Mouse (Mus musculus) midbrain, embryonic 15.5 days (tissue): ENCODE data around the gene Cdk5r1. TPM values are rescaled to one million over a fixed set of nuclear protein-coding genes. Genes with fewer than 3 reads are reported as not detected.
A peak's percentile ranks its signal among the peaks of the same experiment; 100 is the strongest.
"Not testable (repeated sequence)": the region's sequence is repeated elsewhere in the genome, so short reads cannot be mapped to it uniquely, and the experiment has no call there.

Experiments
- ATAC-seq: fragments of 200-750 bp; cut with Nextera tagmentation; replicated peaks from 2 replicates; pipeline ENCODE4 v1.8.0; 2017; ENCODE audit warnings: moderate TSS enrichment
- H3K27ac ChIP-seq: fragments of 300-500 bp; sonication (generic); 2 replicates; pipeline ENCODE4 v1.5.1; 2015; ENCODE audit warnings: mild to moderate bottlenecking, inconsistent platforms
- H3K27me3 ChIP-seq: fragments of 300-500 bp; sonication (generic); replicated peaks from 2 replicates; pipeline ENCODE4 v1.6.1; 2015; ENCODE audit warnings: inconsistent platforms
- H3K36me3 ChIP-seq: fragments of 300-500 bp; sonication (generic); replicated peaks from 2 replicates; pipeline ENCODE4 v1.6.1; 2015; ENCODE audit warnings: inconsistent platforms
- H3K4me1 ChIP-seq: fragments of 300-500 bp; sonication (generic); 2 replicates; pipeline ENCODE4 v1.6.1; 2015; ENCODE audit warnings: inconsistent platforms
- H3K4me2 ChIP-seq: fragments of 300-500 bp; sonication (generic); 2 replicates; pipeline ENCODE4 v1.6.1; 2015; ENCODE audit warnings: inconsistent platforms, mild to moderate bottlenecking, moderate library complexity
- H3K4me3 ChIP-seq: fragments of 300-500 bp; sonication (generic); 2 replicates; pipeline ENCODE4 v1.5.1; 2015; ENCODE audit warnings: mild to moderate bottlenecking, inconsistent platforms
- H3K9ac ChIP-seq: fragments of 300-500 bp; sonication (generic); 2 replicates; pipeline ENCODE4 v1.6.1; 2015; ENCODE audit warnings: mild to moderate bottlenecking, inconsistent platforms
- H3K9me3 ChIP-seq: fragments of 300-500 bp; sonication (generic); 2 replicates; pipeline ENCODE4 v1.6.1; 2016; ENCODE audit warnings: inconsistent platforms
- WGBS: fragments of 180-500 bp; shearing (Covaris S2); methylation state at CpG from one replicate; pipeline ENCODE4 v1.1.7; 2015; ENCODE audit warnings: mixed read lengths; 5-methylcytosine and 5-hydroxymethylcytosine counted together
- polyA plus RNA-seq: library from polyadenylated mRNA; unstranded; fragments of >200 nt; fragmentation: Nextera tagmentation; extraction: Ambion mirVana; gene quantifications from 2 replicates; pipeline ENCODE4 v1.2.1, GENCODE M21; 2015

Cdk5r1 gene
- 102 and 105 TPM in 2 replicates for polyA plus RNA-seq

DNA sequence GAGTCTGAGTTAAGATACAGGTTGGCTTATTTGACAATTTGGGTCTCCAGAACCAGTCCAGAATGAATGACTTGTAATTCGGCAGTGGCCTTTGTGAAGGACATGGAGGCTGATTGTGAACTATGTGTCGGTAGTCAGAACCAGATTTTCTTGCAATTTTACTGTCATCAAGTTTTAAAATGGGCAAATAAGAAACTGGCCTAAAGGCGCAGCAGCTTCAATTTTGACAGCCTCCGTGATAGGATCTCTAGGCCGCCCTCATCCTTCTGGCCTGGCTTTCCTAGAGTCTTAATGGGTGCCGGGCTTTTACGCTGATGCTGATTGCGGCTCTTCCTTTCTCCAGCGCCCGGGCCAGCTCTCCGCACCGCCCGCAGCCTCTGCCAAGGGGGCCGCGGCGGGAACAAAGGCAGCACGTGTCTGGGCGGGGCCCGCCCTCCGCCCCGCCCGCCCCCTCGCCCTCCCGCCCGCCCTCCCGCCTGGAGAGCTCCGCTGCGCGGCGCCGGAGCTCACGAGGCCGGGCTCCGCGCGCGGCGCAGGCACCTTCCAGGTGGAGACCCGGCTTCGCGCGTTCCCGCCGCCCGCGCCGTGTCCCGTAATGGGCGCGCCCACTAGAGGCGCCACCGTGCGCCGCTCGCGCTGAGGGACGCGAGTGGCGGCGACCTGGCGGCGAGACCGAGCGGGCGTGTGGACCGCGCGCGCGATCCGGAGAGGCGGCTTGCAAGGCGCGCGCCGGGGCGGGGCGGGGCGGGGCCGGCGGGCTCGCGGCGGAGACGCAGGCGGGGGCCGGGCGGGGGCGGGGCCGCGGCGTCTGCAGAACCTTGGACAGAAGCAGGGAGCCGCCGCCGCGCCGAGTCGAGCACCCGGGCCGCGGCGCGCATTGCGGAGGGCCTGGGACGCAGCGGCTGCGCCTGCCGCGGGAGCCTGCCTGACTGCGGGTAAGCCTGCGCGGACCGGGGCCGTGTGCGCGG lies at the start of gene Cdk5r1:
Cdk5r1 (plus strand) TSS at position 802 of the 968 bp plus-strand sequence.
- H3K4me1 ChIP-seq: peaks cover 19% of the 10 kb centered on the region
- no peaks in the 10 kb centered on the region for H3K27me3 ChIP-seq
- peak within 1 kb of the TSS; percentile 98 for H3K9ac ChIP-seq
- H3K4me2 ChIP-seq: peak within 1 kb of the TSS; percentile 85
- under 1% methylated on average over 97 of the region's 116 CpGs for WGBS
- peak within 1 kb of the TSS; percentile 89 for H3K4me3 ChIP-seq
- peak; percentile 89 for ATAC-seq
- H3K27ac ChIP-seq: peak within 1 kb of the TSS; percentile 99
- H3K9me3 ChIP-seq: no peaks in the 10 kb centered on the region
- H3K36me3 ChIP-seq: peaks cover 17% of the 10 kb centered on the region; the same call in 1 of the 2 replicates

DNA sequence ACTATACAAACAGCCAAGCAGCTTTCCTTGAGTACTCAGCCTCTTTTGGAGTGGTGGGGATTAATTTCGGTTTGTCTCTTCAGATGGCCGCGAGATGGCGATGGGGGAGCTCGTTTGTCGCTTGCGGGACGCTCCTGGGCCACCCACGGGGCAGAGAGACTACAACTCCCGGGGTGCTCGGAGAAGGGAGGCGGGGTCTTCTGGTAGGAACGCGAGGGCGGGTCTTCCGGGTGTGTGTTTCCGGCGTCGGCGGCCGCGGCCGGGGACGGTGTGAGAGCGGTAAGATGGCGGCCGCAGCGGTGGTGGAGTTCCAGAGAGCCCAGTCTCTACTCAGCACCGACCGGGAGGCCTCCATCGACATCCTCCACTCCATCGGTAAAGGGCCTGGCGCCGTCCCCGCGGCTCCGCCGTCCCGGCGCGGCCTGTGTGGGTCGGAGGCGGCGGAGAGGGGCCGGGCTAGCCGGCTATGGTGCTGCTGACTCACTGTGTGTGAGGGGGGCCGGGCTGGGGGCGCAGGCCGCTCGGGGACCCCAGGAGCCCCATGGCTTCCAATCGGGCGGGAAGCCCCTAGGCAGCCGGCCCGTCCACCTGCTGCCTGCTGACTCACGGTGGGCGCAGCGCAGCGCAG lies 48.3 kb upstream of the Cdk5r1 start, which contains the start of gene Psmd11:
Psmd11 (plus strand) TSS at position 235 of the 628 bp plus-strand sequence.
- no peaks in the 10 kb centered on the region for H3K27me3 ChIP-seq
- H3K4me2 ChIP-seq: peak within 1 kb of the TSS; percentile 76
- peaks cover 17% of the 10 kb centered on the region for H3K4me1 ChIP-seq
- peaks cover 16% of the 10 kb centered on the region for H3K36me3 ChIP-seq
- ATAC-seq: peak; percentile 99
- H3K9ac ChIP-seq: peak within 1 kb of the TSS; percentile 84
- H3K27ac ChIP-seq: peak within 1 kb of the TSS; percentile 90
- WGBS: under 1% methylated on average over 58 of the region's 58 CpGs
- peak within 1 kb of the TSS; percentile 96 for H3K4me3 ChIP-seq
- H3K9me3 ChIP-seq: no peaks in the 10 kb centered on the region

DNA sequence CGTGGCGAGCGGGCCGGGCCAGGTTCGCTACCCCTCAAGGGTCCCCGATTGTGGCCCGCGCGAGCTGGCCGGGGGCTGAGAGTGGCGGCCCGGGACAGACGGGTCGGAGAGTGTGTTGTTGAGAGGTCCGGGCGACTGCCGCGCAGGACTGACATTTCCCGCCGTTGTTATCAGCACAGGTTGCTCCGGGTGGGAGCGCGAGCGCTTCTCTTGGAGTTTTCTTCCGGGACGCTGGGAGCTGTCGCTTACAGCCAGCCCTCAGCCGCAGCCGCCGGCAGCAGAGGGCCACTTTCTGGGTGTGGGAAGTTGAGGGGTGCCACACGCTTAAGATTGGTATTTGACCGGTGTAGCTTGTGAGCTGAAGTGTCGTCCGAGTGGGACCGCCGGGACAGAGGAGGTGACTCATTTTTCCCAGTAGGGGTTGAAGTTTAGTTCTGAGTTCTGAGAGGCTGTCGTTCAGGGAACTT lies 47.8 kb upstream of the Cdk5r1 start:
- WGBS: under 1% methylated on average over 32 of the region's 37 CpGs

GRCm38 (mm10) chr11:80429500-80430166 lies 47.2 kb upstream of the Cdk5r1 start:
- ATAC-seq: no peak
- WGBS: 61% methylated on average over 14 of the region's 14 CpGs

More for the DNA sequence above, 47.8 kb upstream of the Cdk5r1 start:
- Histone ChIP-seq H3K4me2 (peak overlapping the region; percentile 76), H3K4me1 (peaks cover 17% of the 10 kb centered on the region), H3K36me3 (peaks cover 16% of the 10 kb centered on the region), H3K27me3 (no peaks in the 10 kb centered on the region), H3K9me3 (no peaks in the 10 kb centered on the region), H3K27ac (peak overlapping the region; percentile 90), H3K9ac (peak overlapping the region; percentile 84), H3K4me3 (peak overlapping the region; percentile 96)
- ATAC-seq: no peak

GRCm38 (mm10) chr11:80430366-80430910 lies 46.4 kb upstream of the Cdk5r1 start:
- ATAC-seq: no peak
- Histone ChIP-seq H3K9me3 (no peaks in the 10 kb centered on the region), H3K36me3 (peaks cover 24% of the 10 kb centered on the region), H3K27me3 (no peaks in the 10 kb centered on the region), H3K9ac (no peak overlapping the region), H3K4me2 (no peak overlapping the region), H3K27ac (no peak overlapping the region), H3K4me3 (no peak overlapping the region), H3K4me1 (peaks cover 17% of the 10 kb centered on the region)
- WGBS: 98% methylated on average over 3 of the region's 3 CpGs

More at GRCm38 (mm10) chr11:80429500-80430166, 47.2 kb upstream of the Cdk5r1 start:
- Histone ChIP-seq H3K4me2 (peak overlapping the region; percentile 76), H3K9me3 (no peaks in the 10 kb centered on the region), H3K27me3 (no peaks in the 10 kb centered on the region), H3K36me3 (peaks cover 19% of the 10 kb centered on the region), H3K4me1 (peaks cover 17% of the 10 kb centered on the region), H3K27ac (no peak overlapping the region), H3K4me3 (peak overlapping the region; percentile 96), H3K9ac (peak overlapping the region; percentile 84; the same call in 1 of the 2 replicates)

DNA sequence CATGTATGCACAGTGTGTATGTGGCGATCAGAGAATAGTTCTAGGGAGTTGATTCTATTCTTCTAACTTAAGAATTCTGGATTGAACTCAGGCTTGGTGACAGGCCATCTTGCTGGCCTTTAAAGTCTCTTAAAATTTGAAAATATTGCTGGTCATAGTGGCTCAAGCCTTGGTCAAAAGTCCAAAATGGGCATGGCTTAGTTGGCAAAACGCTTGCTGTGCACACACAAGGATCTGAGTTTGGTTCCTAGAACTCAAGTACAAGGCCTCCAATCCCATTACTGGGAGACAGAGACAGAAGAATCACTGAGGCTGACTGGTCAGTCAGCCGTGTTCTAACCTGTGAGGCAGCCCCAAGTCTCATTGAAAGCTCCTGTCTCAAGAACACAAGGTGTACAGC lies 29.9 kb upstream of the Cdk5r1 start:
- WGBS: 97% methylated on average over 3 of the region's 3 CpGs
- H3K36me3 ChIP-seq: peaks cover 23% of the 10 kb centered on the region
- ATAC-seq: no peak

GRCm38 (mm10) chr11:80449859-80450258 lies 27.0 kb upstream of the Cdk5r1 start:
- Histone ChIP-seq H3K9me3 (no peaks in the 10 kb centered on the region), H3K27me3 (no peaks in the 10 kb centered on the region), H3K4me3 (no peak overlapping the region), H3K36me3 (peaks cover 21% of the 10 kb centered on the region), H3K27ac (no peak overlapping the region), H3K4me2 (no peak overlapping the region), H3K4me1 (no peaks in the 10 kb centered on the region), H3K9ac (no peak overlapping the region)
- ATAC-seq: no peak
- 92% methylated on average over 2 of the region's 2 CpGs for WGBS

More for the DNA sequence above, 29.9 kb upstream of the Cdk5r1 start:
- Histone ChIP-seq H3K4me1 (no peaks in the 10 kb centered on the region), H3K27ac (no peak overlapping the region), H3K9ac (no peak overlapping the region), H3K9me3 (no peaks in the 10 kb centered on the region), H3K4me2 (no peak overlapping the region), H3K4me3 (no peak overlapping the region), H3K27me3 (no peaks in the 10 kb centered on the region)

DNA sequence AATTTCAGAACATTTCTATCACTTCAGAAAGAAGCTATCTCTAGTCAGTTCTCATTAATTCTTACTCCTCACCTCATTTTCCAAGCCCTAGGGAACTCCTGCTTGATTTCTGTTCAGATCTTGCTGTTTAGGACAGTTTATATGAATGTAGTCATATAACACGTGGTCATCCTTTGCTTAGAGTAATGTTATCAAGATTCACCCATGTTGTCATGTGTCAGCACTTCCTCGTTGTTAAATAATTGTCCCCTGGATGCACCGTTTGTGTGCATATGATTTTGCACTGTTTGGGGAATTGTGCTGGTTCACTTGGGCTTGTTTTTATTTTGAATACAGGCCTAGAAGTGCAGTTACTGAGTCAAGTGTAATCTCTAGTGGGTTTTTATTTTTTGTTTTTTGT lies 24.6 kb upstream of the Cdk5r1 start:
- Histone ChIP-seq H3K4me3 (no peak overlapping the region), H3K36me3 (peaks cover 11% of the 10 kb centered on the region), H3K9me3 (no peaks in the 10 kb centered on the region), H3K4me1 (no peaks in the 10 kb centered on the region), H3K4me2 (no peak overlapping the region), H3K27ac (no peak overlapping the region), H3K27me3 (no peaks in the 10 kb centered on the region), H3K9ac (no peak overlapping the region)
- no peak for ATAC-seq
- WGBS: 91% methylated on average over 3 of the region's 3 CpGs

GRCm38 (mm10) chr11:80453198-80453597 lies 23.6 kb upstream of the Cdk5r1 start:
- Histone ChIP-seq H3K9ac (no peak overlapping the region), H3K9me3 (no peaks in the 10 kb centered on the region), H3K4me1 (no peaks in the 10 kb centered on the region), H3K4me2 (no peak overlapping the region), H3K27ac (no peak overlapping the region), H3K27me3 (no peaks in the 10 kb centered on the region), H3K4me3 (no peak overlapping the region), H3K36me3 (peaks cover 5% of the 10 kb centered on the region; the same call in 1 of the 2 replicates)
- no peak for ATAC-seq
- 100% methylated on average over 1 of the region's 1 CpGs for WGBS

GRCm38 (mm10) chr11:80463605-80464130 lies 13.2 kb upstream of the Cdk5r1 start:
- H3K4me2 ChIP-seq, H3K27me3 ChIP-seq, H3K9me3 ChIP-seq, H3K9ac ChIP-seq, H3K27ac ChIP-seq, H3K4me3 ChIP-seq, ATAC-seq, H3K4me1 ChIP-seq: not testable (repeated sequence)
- peaks cover 60% of the 10 kb centered on the region for H3K36me3 ChIP-seq
- 90% methylated on average over 4 of the region's 4 CpGs for WGBS

GRCm38 (mm10) chr11:80471836-80472605 lies 4.8 kb upstream of the Cdk5r1 start:
- no peak for ATAC-seq
- H3K9ac ChIP-seq: no peak overlapping the region
- peaks cover 10% of the 10 kb centered on the region for H3K4me1 ChIP-seq
- no peak overlapping the region for H3K27ac ChIP-seq
- peaks cover 50% of the 10 kb centered on the region for H3K36me3 ChIP-seq
- H3K4me3 ChIP-seq: no peak overlapping the region
- H3K4me2 ChIP-seq: no peak overlapping the region
- H3K9me3 ChIP-seq: no peaks in the 10 kb centered on the region
- WGBS: 84% methylated on average over 16 of the region's 16 CpGs
- no peaks in the 10 kb centered on the region for H3K27me3 ChIP-seq
